In the genomic region with DNA sequence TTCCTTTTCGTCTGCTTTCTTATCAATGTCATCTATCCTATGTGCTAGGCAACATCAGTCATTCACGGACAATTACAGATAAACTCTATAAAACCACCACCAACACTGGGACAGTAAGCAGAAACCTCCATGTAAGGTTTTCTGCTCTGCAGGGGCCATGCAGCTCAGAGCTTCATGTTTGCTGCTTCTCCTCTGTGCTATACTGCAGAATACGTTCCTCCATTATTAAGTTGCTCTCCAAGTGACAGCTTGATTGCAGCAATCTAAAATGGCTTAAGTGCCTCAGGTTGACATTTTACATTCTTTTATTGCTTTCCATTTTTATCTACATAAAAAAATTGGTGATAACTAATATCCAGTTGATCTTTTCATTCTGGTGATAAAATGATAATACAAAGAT, we compare ENCODE assay signal across 27 mouse cellular contexts.
"Had no signal": no experiment of that assay in that cellular context is flagged by ENCODE, and none has a peak within 500 bp of the region (broad histone marks: within the 10 kb centered on the region; RNA-seq: fewer than 3 reads in every experiment).

No protein-coding gene starts in this region.

- H3K9me3 ChIP-seq: heart, embryonic 13.5 days; heart, embryonic 15.5 days; hindbrain, embryonic 13.5 days; hindbrain, embryonic 15.5 days; kidney, embryonic 15.5 days; limb, embryonic 13.5 days; limb, embryonic 15.5 days; liver, embryonic 12.5 days had no signal

- H3K27ac ChIP-seq: heart, adult 2 months; heart, embryonic 13.5 days; heart, embryonic 15.5 days; hindbrain, embryonic 13.5 days; hindbrain, embryonic 15.5 days; hindbrain, postnatal 0 days; kidney, embryonic 15.5 days; kidney, postnatal 0 days; limb, embryonic 13.5 days; limb, embryonic 15.5 days; liver, embryonic 12.5 days; liver, embryonic 14.5 days had no signal

- H3K4me3 ChIP-seq: heart, adult 2 months; heart, embryonic 13.5 days; heart, embryonic 15.5 days; hindbrain, embryonic 13.5 days; hindbrain, embryonic 15.5 days; kidney, embryonic 15.5 days; limb, embryonic 13.5 days; limb, embryonic 15.5 days; liver, embryonic 12.5 days had no signal

- H3K4me1 ChIP-seq: heart, embryonic 13.5 days; heart, embryonic 15.5 days; hindbrain, embryonic 13.5 days; hindbrain, embryonic 15.5 days; kidney, embryonic 15.5 days; limb, embryonic 13.5 days; limb, embryonic 15.5 days; liver, embryonic 12.5 days had no signal

- H3K36me3 ChIP-seq: heart, embryonic 13.5 days; heart, embryonic 15.5 days; hindbrain, embryonic 13.5 days; hindbrain, embryonic 15.5 days; kidney, embryonic 15.5 days; limb, embryonic 13.5 days; limb, embryonic 15.5 days; liver, embryonic 12.5 days had no signal

- ATAC-seq: hindbrain, postnatal 0 days; intestine, embryonic 16.5 days; liver, embryonic 12.5 days had no signal

- H3K9ac ChIP-seq: heart, embryonic 13.5 days; heart, embryonic 15.5 days; hindbrain, embryonic 13.5 days; hindbrain, embryonic 15.5 days; kidney, embryonic 15.5 days; limb, embryonic 13.5 days; limb, embryonic 15.5 days; liver, embryonic 12.5 days; liver, embryonic 14.5 days had no signal

- H3K4me2 ChIP-seq: heart, embryonic 11.5 days; heart, embryonic 13.5 days; heart, embryonic 15.5 days; hindbrain, embryonic 13.5 days; hindbrain, embryonic 15.5 days; kidney, embryonic 15.5 days; limb, embryonic 13.5 days; limb, embryonic 15.5 days; liver, embryonic 12.5 days had no signal

- DNase-seq: gastrocnemius, postnatal 14 days; gastrocnemius, postnatal 36 days; heart, adult 11 months; heart, adult 2 months; heart, postnatal 14 days; heart, postnatal 36 days; kidney, adult 11 months; kidney, adult 2 months; kidney, adult 9 months; kidney, postnatal 14 days; kidney, postnatal 36 days; layer of hippocampus, adult 9-11 months; layer of hippocampus, postnatal 36 days; left cerebral cortex, postnatal 4 days had no signal

- H3K27me3 ChIP-seq: heart, embryonic 13.5 days; heart, embryonic 15.5 days; hindbrain, embryonic 13.5 days; hindbrain, embryonic 15.5 days; kidney, embryonic 15.5 days; limb, embryonic 13.5 days; limb, embryonic 15.5 days; liver, embryonic 12.5 days had no signal
